Mouse (Mus musculus): ENCODE data around the gene Sema3f.

DNA sequence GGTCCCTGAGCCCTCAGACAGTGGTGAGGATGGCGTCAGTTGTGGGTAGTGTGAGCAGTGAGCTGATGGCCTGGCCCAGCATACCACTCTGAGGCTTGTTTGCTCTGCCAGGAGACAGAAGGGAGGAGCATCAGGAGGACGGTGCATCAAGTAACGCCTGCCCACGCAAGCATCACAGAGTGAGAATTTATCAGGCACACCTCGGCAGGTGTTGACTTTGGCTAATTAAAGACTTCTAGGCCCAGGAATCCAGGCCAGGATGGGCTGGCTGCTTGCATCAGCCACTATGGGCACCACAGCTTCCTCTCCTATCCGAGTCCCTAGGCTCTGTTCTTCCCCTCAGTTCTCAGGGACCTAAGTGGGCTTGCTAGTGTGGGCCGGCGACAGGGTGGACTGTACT is 47.9 kb downstream of the Sema3f start:
- TF ChIP-seq EP300 (IDR thresholded peaks at IDR 0.05; ENCODE audit: low read depth), result no peak
- no peak for TF ChIP-seq CTCF (IDR thresholded peaks at IDR 0.05; ENCODE audit: low read depth)
